Mouse (Mus musculus): Measurements from ENCODE around the gene Clcn6. TPM values are rescaled to one million over a fixed set of nuclear protein-coding genes. Genes with fewer than 3 reads are reported as not detected.

Clcn6 gene
- total and polyA plus RNA-seq, 2 experiments from 2014 or later, result 26.5 to 64.9 TPM

DNA sequence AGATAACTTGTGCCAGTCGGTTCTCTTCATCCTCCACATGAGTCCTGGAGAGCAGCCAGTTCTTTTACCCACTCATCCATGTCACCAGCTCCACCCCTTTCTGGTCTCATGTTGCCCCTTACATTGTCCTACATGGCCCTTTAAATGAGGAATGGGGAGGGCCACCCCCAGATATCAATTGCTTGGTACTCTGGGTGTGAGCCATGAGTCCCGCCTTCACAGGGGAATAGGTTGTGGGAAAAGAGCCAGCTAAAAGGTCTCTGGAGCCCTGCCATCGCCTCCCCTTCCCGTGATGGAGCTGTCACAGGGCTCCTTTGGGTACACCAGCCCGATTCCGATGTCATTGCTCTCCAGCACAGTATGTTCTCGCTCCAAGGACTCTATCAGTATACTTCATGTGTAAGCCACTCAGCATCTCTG is 59.2 kb downstream of the Clcn6 start:
- no peak overlapping the region for H3K27ac ChIP-seq (ENCODE audit: low read depth, low read length)
- no peak overlapping the region for H3K9ac ChIP-seq (replicated peaks; ENCODE audit: low read length, poor library complexity, severe bottlenecking)
- no peaks in the 10 kb centered on the region for H3K4me1 ChIP-seq (ENCODE audit: insufficient read depth, low read length)
- H3K9me3 ChIP-seq (ENCODE audit: low read length), result peaks cover 3% of the 10 kb centered on the region; the same call in 1 of the 2 replicates
- no peak overlapping the region for H3K4me3 ChIP-seq (ENCODE audit: low read depth, low read length)
- WGBS, result 71% methylated on average over 7 of the region's 7 CpGs
- ATAC-seq (ENCODE audit: low FRiP score) (no peak), DNase-seq (ENCODE audit: low spot score) (no peak)
- H3K27me3 ChIP-seq (ENCODE audit: insufficient read depth, low read length), result no peaks in the 10 kb centered on the region
- no peak for TF ChIP-seq CTCF (IDR thresholded peaks at IDR 0.05)
- H3K4me2 ChIP-seq (ENCODE audit: low read depth, low read length, poor library complexity, severe bottlenecking), result no peak overlapping the region
- no peaks in the 10 kb centered on the region for H3K36me3 ChIP-seq (ENCODE audit: insufficient read depth, low read length)

DNA sequence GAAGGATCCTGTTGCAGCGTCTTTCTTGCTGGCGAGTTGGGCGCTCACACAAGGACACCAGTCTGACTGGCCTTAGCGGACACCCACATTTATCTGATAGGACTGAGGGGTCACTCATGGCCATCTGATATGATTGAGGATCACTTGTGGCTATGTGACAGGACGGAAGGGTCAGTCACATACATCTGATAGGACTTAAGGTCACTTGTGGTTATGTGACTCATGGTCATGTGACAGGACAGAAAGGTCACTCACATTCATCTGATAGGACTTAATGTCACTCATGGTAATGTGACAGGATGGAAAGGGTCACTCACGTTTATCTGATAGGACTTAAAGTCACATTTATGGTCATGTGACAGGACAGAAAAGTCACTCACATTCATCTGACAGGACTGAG is 60.2 kb downstream of the Clcn6 start:
- Histone ChIP-seq H3K27me3 (ENCODE audit: insufficient read depth, low read length) (no peaks in the 10 kb centered on the region), H3K4me2 (ENCODE audit: low read depth, low read length, poor library complexity, severe bottlenecking) (no peak overlapping the region), H3K4me1 (ENCODE audit: insufficient read depth, low read length) (no peaks in the 10 kb centered on the region), H3K27ac (ENCODE audit: low read depth, low read length) (no peak overlapping the region), H3K9me3 (ENCODE audit: low read length) (no peaks in the 10 kb centered on the region), H3K36me3 (ENCODE audit: insufficient read depth, low read length) (no peaks in the 10 kb centered on the region), H3K4me3 (ENCODE audit: low read depth, low read length) (no peak overlapping the region), H3K9ac (replicated peaks; ENCODE audit: low read length, poor library complexity, severe bottlenecking) (no peak overlapping the region)
- no peak for DNase-seq (ENCODE audit: low spot score)
- WGBS, result 90% methylated on average over 6 of the region's 6 CpGs
- no peak for ATAC-seq (ENCODE audit: low FRiP score)
- no peak for TF ChIP-seq CTCF (IDR thresholded peaks at IDR 0.05)

DNA sequence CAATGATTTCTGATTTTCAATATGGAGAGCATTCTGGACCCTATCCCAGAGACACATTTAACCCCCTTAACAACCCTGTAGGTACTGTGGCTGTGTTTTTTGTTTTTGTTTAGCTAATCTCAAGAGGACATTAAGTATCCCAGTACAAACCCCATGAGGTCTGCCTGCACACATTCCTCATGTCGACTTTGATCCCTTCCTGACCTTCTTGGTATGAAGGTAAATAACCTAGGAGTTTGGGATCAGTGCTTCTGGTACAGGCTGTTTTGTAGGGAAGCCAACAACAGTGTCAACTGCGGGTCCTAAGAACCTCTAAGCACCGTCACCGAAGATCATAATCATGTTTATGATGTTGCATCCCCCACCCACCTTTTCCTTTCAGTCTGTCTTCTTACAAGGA is 60.9 kb downstream of the Clcn6 start:
- Histone ChIP-seq H3K9ac (replicated peaks; ENCODE audit: low read length, poor library complexity, severe bottlenecking) (no peak overlapping the region), H3K4me2 (ENCODE audit: low read depth, low read length, poor library complexity, severe bottlenecking) (no peak overlapping the region), H3K27me3 (ENCODE audit: insufficient read depth, low read length) (no peaks in the 10 kb centered on the region), H3K27ac (ENCODE audit: low read depth, low read length) (no peak overlapping the region), H3K4me1 (ENCODE audit: insufficient read depth, low read length) (no peaks in the 10 kb centered on the region), H3K36me3 (ENCODE audit: insufficient read depth, low read length) (no peaks in the 10 kb centered on the region), H3K4me3 (ENCODE audit: low read depth, low read length) (no peak overlapping the region), H3K9me3 (ENCODE audit: low read length) (no peaks in the 10 kb centered on the region)
- no peak for DNase-seq (ENCODE audit: low spot score)
- 84% methylated on average over 4 of the region's 4 CpGs for WGBS
- no peak for ATAC-seq (ENCODE audit: low FRiP score)
- TF ChIP-seq CTCF (IDR thresholded peaks at IDR 0.05), result no peak

DNA sequence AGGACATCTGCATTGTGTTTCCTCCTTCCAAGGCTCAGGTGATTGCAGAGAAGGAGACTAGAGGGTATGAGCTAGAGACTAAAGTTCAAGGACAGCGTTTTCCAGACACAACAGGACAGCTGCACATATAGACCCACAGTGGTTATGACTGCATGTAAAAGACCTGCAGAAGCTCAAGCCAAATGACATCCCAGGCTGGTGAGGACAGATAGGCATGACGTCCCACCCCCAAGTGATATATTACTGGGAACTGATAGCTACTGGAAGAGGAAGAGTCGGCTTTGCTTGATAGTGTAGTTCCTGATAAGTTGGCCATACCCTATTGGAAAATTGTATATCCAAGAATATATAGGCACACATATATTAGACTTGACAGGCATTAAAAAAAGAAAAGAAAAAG is 62.4 kb downstream of the Clcn6 start:
- whole genome bisulfite sequencing, result 79% methylated on average over 3 of the region's 3 CpGs
- Histone ChIP-seq H3K4me3 (ENCODE audit: low read depth, low read length) (no peak overlapping the region), H3K9ac (replicated peaks; ENCODE audit: low read length, poor library complexity, severe bottlenecking) (no peak overlapping the region), H3K27me3 (ENCODE audit: insufficient read depth, low read length) (no peaks in the 10 kb centered on the region), H3K4me1 (ENCODE audit: insufficient read depth, low read length) (no peaks in the 10 kb centered on the region), H3K4me2 (ENCODE audit: low read depth, low read length, poor library complexity, severe bottlenecking) (no peak overlapping the region), H3K27ac (ENCODE audit: low read depth, low read length) (no peak overlapping the region), H3K9me3 (ENCODE audit: low read length) (no peaks in the 10 kb centered on the region), H3K36me3 (ENCODE audit: insufficient read depth, low read length) (no peaks in the 10 kb centered on the region)
- ATAC-seq (ENCODE audit: low FRiP score) (no peak), DNase-seq (ENCODE audit: low spot score) (no peak)
- no peak for TF ChIP-seq CTCF (IDR thresholded peaks at IDR 0.05)

DNA sequence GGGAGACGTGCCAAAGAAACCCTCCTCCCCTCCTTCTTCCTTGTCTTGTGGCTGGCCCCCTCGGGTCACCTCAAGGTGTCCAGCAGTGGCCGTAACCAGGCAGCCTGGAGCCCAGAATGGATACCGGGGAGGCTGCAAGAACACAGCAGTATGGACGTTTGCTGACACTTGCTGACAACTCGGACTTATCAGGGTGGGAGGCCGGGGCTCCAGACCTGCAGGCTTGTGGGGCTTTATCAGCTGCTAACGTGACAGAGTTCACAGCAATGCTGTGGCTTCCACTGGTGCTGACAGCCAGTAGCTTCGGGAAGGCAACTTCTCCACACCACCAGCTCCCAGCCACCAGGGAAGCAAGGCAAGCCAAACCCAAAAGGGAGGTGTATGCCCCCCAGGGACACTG is 69.3 kb downstream of the Clcn6 start:
- H3K4me2 ChIP-seq (ENCODE audit: low read depth, low read length, poor library complexity, severe bottlenecking), result no peak overlapping the region
- 58% methylated on average over 9 of the region's 9 CpGs for WGBS
- no peak for DNase-seq (ENCODE audit: low spot score)
- no peaks in the 10 kb centered on the region for H3K4me1 ChIP-seq (ENCODE audit: insufficient read depth, low read length)
- H3K27me3 ChIP-seq (ENCODE audit: insufficient read depth, low read length), result no peaks in the 10 kb centered on the region
- H3K27ac ChIP-seq (ENCODE audit: low read depth, low read length), result no peak overlapping the region
- no peak for TF ChIP-seq CTCF (IDR thresholded peaks at IDR 0.05)
- H3K9me3 ChIP-seq (ENCODE audit: low read length), result no peaks in the 10 kb centered on the region
- no peak for ATAC-seq (ENCODE audit: low FRiP score)
- H3K9ac ChIP-seq (replicated peaks; ENCODE audit: low read length, poor library complexity, severe bottlenecking), result no peak overlapping the region
- H3K4me3 ChIP-seq (ENCODE audit: low read depth, low read length), result no peak overlapping the region
- no peaks in the 10 kb centered on the region for H3K36me3 ChIP-seq (ENCODE audit: insufficient read depth, low read length)

DNA sequence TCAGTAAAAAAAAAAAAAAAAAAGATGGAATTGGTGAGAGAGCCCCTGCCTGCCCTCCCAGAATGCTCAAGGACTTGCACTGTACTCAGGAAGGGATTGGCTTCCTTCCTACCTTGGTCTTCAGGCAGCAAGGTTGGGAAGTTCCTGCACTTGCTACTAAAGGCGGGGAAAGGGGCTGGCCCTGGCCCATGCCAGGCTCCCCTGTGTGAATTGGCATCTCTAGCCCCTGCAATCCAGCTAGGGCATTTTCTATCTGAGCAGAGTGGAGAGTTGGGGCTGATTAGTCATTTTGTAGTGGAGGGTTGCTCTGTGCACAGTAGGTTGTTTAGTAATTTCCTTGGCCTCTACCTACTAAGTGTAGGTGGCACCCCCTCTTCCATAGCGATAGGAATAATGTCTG is 69.8 kb downstream of the Clcn6 start:
- 83% methylated on average over 2 of the region's 2 CpGs for WGBS
- H3K4me2 ChIP-seq (ENCODE audit: low read depth, low read length, poor library complexity, severe bottlenecking), result no peak overlapping the region
- no peaks in the 10 kb centered on the region for H3K9me3 ChIP-seq (ENCODE audit: low read length)
- no peak for DNase-seq (ENCODE audit: low spot score)
- no peaks in the 10 kb centered on the region for H3K4me1 ChIP-seq (ENCODE audit: insufficient read depth, low read length)
- no peak for ATAC-seq (ENCODE audit: low FRiP score)
- no peak overlapping the region for H3K4me3 ChIP-seq (ENCODE audit: low read depth, low read length)
- H3K27ac ChIP-seq (ENCODE audit: low read depth, low read length), result no peak overlapping the region
- no peaks in the 10 kb centered on the region for H3K36me3 ChIP-seq (ENCODE audit: insufficient read depth, low read length)
- no peak overlapping the region for H3K9ac ChIP-seq (replicated peaks; ENCODE audit: low read length, poor library complexity, severe bottlenecking)
- no peaks in the 10 kb centered on the region for H3K27me3 ChIP-seq (ENCODE audit: insufficient read depth, low read length)
- no peak for TF ChIP-seq CTCF (IDR thresholded peaks at IDR 0.05)
